Mouse (Mus musculus) lung, postnatal 0 days (tissue): ENCODE data around the gene Tmem210. TPM values are rescaled to one million over a fixed set of nuclear protein-coding genes. Genes with fewer than 3 reads are reported as not detected.
A peak's percentile ranks its signal among the peaks of the same experiment; 100 is the strongest.

Source experiments
- ATAC-seq: fragments of 200-750 bp; cut with Nextera tagmentation; 2 replicates; pipeline ENCODE4 v1.8.0; 2017; ENCODE audit warnings: moderate library complexity
- DNase-seq: peaks from one replicate; pipeline ENCODE4 v3.0.0-alpha.2; 2016; ENCODE audit warnings: low spot score
- H3K27ac ChIP-seq: fragments of 300-500 bp; sonication (generic); 2 replicates; pipeline ENCODE4 v1.5.1; 2014; ENCODE audit warnings: antibody characterized with exemption, mild to moderate bottlenecking, low read length, mixed read lengths
- H3K27me3 ChIP-seq: fragments of 300-500 bp; sonication (generic); replicated peaks from 2 replicates; pipeline ENCODE4 v1.6.1; 2014; ENCODE audit warnings: low read length, mixed read lengths; ENCODE audit not compliant: insufficient read depth
- H3K36me3 ChIP-seq: fragments of 300-500 bp; sonication (generic); 2 replicates; pipeline ENCODE4 v1.6.1; 2014; ENCODE audit warnings: low read length, mixed read lengths; ENCODE audit not compliant: insufficient read depth
- H3K4me1 ChIP-seq: fragments of 300-500 bp; sonication (generic); 2 replicates; pipeline ENCODE4 v1.6.1; 2014; ENCODE audit warnings: antibody characterized with exemption, low read depth, low read length, mixed read lengths; ENCODE audit not compliant: insufficient read depth
- H3K4me2 ChIP-seq: fragments of 300-500 bp; sonication (generic); replicated peaks from 2 replicates; pipeline ENCODE4 v1.6.1; 2014; ENCODE audit warnings: low read depth, mild to moderate bottlenecking, low read length, moderate library complexity, mixed read lengths
- H3K4me3 ChIP-seq: fragments of 300-500 bp; sonication (generic); 2 replicates; pipeline ENCODE4 v1.5.1; 2014; ENCODE audit warnings: low read depth, low read length
- H3K9ac ChIP-seq: fragments of 300-500 bp; sonication (generic); replicated peaks from 2 replicates; pipeline ENCODE4 v1.6.1; 2014; ENCODE audit warnings: low read depth, mild to moderate bottlenecking
- H3K9me3 ChIP-seq: fragments of 300-500 bp; sonication (generic); 2 replicates; pipeline ENCODE4 v1.6.1; 2016; ENCODE audit warnings: low read length, mixed read lengths
- CTCF ChIP-seq: IDR thresholded peaks from 2 replicates; pipeline ENCODE4 v1.5.1; 2016; ENCODE audit warnings: antibody characterized with exemption, mild to moderate bottlenecking
- EP300 ChIP-seq: IDR thresholded peaks from 2 replicates; pipeline ENCODE4 v1.6.1; 2016; ENCODE audit warnings: antibody characterized with exemption, mild to moderate bottlenecking, control low read depth
- WGBS: fragments of 180-500 bp; shearing (Covaris S2); extraction: QIAGEN DNeasy Blood & Tissue Kit; methylation state at CpG from one replicate; pipeline ENCODE4 v1.1.7; 2014; 5-methylcytosine and 5-hydroxymethylcytosine counted together
- polyA plus RNA-seq: library from polyadenylated mRNA; unstranded; fragments of >200 nt; fragmentation: Nextera tagmentation; extraction: Ambion mirVana; gene quantifications from 2 replicates; pipeline ENCODE4 v1.2.1, GENCODE M21; 2015

The Tmem210 gene
- polyA plus RNA-seq, 1 experiment from 2014 or later, result not detected

DNA sequence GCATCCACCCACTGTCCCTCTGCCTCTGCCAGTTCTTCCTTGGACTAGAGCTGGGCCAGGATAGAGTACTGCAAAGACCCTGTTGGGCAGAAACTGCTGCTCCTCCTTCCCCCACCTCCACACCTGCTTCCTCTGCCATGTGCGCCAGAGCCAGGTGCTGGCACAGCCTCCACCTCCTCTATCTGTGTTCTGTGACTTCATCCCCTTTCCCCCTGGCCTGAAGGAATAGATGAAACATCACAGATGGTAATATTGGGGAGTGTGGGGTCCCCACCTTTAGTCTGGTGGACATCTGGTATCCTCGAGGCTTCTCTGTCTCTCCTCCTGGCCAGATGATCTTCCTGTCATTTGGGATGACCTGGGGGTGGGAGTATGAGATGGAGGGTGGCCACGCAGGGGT lies 15.5 kb downstream of the Tmem210 start:
- WGBS, result 79% methylated on average over 3 of the region's 3 CpGs

DNA sequence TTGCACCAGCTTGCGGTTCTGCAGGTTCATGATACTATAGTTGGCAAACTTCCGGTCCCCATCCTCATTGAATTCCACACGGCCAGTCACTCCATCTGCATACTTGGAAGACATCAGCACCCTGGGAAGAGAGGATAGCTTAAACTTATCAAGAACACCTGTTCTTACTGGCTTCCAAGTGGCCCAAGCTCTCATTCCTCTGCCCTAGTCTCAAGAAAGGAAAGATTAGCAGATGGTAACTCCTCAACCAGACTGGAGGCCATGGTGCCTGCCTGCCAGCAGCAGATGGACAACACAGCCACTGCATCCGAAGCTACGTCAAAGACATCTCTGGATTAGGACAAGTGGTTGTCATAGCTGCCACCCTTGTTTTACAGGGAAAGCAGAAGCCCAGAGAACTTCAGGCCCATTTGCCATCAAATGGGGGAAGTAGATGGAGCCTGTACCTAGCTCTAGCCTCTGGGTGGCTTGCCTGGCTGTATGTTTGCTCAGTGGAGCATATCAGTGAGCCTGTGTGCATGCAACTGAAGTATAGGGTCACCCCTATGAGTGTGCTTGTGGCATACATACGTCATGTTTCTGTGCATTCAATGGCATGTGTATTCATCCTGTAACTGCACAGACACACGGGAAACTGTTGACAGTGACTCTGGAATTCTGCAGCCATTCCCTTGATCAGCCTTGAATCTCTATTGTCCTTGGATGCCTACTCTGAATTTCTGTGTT lies 16.1 kb downstream of the Tmem210 start:
- no peak overlapping the region for H3K27ac ChIP-seq
- no peak overlapping the region for H3K9ac ChIP-seq
- no peaks in the 10 kb centered on the region for H3K36me3 ChIP-seq
- ATAC-seq (no peak), DNase-seq (no peak)
- H3K4me2 ChIP-seq, result no peak overlapping the region
- H3K4me1 ChIP-seq, result no peaks in the 10 kb centered on the region
- WGBS, result 65% methylated on average over 7 of the region's 7 CpGs
- no peak overlapping the region for H3K4me3 ChIP-seq
- H3K9me3 ChIP-seq, result no peaks in the 10 kb centered on the region
- TF ChIP-seq CTCF, result no peak
- TF ChIP-seq EP300, result no peak
- H3K27me3 ChIP-seq, result peaks cover 9% of the 10 kb centered on the region; the same call in 1 of the 2 replicates

More for the DNA sequence above, 15.5 kb downstream of the Tmem210 start:
- Histone ChIP-seq H3K36me3 (no peaks in the 10 kb centered on the region), H3K4me1 (no peaks in the 10 kb centered on the region), H3K27ac (no peak overlapping the region), H3K4me3 (no peak overlapping the region), H3K4me2 (no peak overlapping the region), H3K27me3 (peaks cover 9% of the 10 kb centered on the region; the same call in 1 of the 2 replicates), H3K9me3 (no peaks in the 10 kb centered on the region), H3K9ac (no peak overlapping the region)
- no peak for ATAC-seq
- no peak for TF ChIP-seq CTCF
- TF ChIP-seq EP300, result no peak
- no peak for DNase-seq

DNA sequence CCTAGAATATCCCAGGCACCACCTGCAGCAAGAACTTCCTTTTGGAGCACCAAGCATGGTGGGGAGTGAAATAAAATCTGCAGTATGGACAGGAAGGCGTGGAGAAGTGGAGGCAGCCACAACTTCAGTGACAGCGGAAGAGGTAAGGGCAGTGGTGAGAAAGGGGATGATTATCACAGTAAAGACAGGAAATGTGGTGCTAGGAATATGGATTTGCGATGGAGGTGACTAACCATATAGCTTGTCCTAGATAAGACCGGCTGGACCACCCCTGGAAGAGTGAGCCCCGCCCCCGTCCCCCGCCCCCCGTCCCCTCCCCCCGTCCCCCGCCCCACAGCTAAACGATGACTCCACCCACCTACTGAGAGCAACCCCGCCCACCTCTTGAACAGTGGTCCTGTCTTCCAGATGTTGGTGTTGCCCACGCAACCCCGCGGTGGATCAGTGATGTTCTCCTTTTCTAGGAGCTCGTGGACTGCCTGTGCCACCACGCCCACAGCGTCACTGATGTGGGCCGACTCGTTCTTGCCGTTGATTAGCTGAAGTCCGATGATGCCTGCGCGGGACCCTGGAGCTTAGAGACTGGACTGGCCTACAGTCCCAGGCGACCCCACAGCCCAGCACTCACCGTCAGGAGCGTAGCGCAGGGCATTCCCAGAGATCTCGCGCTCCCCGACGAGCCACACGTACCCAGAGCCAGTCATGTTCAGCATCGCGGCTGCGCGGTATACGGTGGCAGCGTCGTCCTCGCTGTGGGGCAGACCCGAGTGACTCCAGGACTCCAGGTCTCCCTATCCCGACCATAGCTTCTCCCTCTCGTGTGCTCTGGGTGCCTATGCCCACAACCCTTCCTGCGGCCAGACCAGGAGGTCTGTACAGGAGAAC lies 17.0 kb downstream of the Tmem210 start:
- Histone ChIP-seq H3K9me3 (no peaks in the 10 kb centered on the region), H3K9ac (no peak overlapping the region), H3K4me1 (no peaks in the 10 kb centered on the region), H3K4me3 (peak overlapping the region; percentile 34; the same call in 1 of the 2 replicates), H3K27ac (no peak overlapping the region), H3K4me2 (peak overlapping the region; percentile 60), H3K36me3 (no peaks in the 10 kb centered on the region), H3K27me3 (peaks cover 9% of the 10 kb centered on the region; the same call in 1 of the 2 replicates)
- TF ChIP-seq CTCF, result no peak
- TF ChIP-seq EP300, result no peak
- no peak for DNase-seq
- WGBS, result 2% methylated on average over 43 of the region's 45 CpGs
- ATAC-seq, result peak; percentile 14

DNA sequence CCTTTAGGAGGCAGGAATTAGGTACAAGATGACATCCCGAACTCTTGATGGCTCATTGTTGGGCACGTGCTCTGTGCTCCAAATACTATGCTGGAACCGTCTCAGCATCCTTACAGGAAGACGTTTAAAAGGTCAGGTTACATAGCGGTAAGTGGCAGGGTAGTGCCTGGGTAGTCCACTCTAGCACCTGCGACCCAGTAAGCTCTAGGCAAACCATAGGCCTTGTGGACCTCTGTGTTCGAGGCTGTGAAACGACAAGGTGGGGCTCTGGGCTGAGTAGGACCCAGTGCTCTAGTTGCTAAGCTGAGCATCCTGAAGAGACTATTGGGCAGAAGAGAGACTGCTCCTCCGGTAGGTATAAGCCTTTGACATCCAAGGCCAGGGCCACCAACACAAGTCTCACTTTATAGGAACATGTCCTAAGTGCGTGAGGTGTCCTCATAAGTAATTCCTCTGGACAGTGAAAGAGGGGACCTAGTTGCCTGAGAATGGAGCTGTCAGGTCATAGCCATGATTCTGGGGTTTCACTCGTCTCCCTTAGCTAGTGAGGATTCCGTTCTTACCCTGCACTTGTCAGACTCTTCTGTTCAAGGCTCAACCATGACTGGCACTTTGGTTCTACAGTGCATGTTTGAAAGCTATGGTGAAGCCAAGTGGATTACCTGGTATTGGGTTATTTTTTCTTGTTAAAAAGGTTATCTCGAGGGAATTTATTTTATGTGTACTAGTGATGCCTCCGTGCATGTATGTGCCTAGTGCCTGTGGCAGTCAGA lies 17.8 kb downstream of the Tmem210 start:
- TF ChIP-seq CTCF, result no peak
- no peak for TF ChIP-seq EP300
- no peak for ATAC-seq
- Histone ChIP-seq H3K4me1 (no peaks in the 10 kb centered on the region), H3K27ac (no peak overlapping the region), H3K27me3 (peaks cover 15% of the 10 kb centered on the region; the same call in 1 of the 2 replicates), H3K4me3 (no peak overlapping the region), H3K9ac (no peak overlapping the region), H3K36me3 (no peaks in the 10 kb centered on the region), H3K4me2 (0 out of 2 replicates have a peak overlapping the region, but pooled peaks have one; percentile 60), H3K9me3 (no peaks in the 10 kb centered on the region)
- no peak for DNase-seq
- 49% methylated on average over 14 of the region's 14 CpGs for WGBS

DNA sequence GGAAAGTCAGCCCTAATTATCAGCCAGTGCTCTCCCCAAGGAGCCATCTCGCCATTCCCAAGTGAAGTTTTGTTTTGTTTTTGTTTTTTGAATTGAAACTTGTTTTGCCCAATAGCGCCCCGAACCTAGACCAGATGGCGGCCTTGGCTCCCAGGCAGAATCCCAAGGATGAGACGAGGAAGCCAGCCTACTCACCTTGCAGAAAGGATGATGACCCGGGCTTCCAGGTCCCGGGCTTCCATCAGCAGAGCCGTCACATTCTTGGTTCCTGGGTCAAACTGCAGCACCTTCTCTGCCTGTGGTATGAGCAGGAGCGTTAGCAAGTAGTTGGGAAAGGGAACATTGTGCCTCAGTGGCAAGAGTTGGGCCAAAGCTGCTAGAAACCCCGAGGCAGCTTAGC lies 22.2 kb downstream of the Tmem210 start:
- Histone ChIP-seq H3K36me3 (no peaks in the 10 kb centered on the region), H3K27ac (no peak overlapping the region), H3K9ac (no peak overlapping the region), H3K4me2 (no peak overlapping the region), H3K9me3 (no peaks in the 10 kb centered on the region), H3K27me3 (peaks cover 18% of the 10 kb centered on the region), H3K4me3 (no peak overlapping the region), H3K4me1 (no peaks in the 10 kb centered on the region)
- 50% methylated on average over 10 of the region's 10 CpGs for WGBS
- DNase-seq (no peak), ATAC-seq (no peak)
- TF ChIP-seq EP300, result no peak

DNA sequence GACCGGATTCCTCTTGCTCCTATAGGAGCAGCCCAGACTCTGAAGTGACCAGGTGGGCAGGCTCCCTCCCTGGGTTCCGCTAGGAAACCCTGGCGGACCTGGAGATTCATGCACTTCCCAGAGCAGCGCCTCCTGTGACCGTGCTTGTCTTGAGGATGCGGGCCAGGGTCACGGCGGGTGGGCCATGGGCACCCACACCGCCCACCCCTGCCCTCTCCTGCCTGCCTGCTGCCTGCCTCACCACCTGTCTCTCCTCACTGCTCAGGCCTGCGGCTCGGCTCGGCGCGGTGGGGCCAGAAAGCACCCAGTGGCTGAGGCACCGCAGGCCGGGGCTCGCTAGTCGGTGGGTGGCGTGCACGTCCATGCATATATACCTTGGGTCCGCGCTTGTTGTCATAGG lies 23.0 kb downstream of the Tmem210 start:
- Histone ChIP-seq H3K4me1 (no peaks in the 10 kb centered on the region), H3K27ac (no peak overlapping the region), H3K9ac (no peak overlapping the region), H3K4me3 (no peak overlapping the region), H3K36me3 (no peaks in the 10 kb centered on the region), H3K27me3 (peaks cover 12% of the 10 kb centered on the region), H3K9me3 (no peaks in the 10 kb centered on the region), H3K4me2 (no peak overlapping the region)
- 3% methylated on average over 22 of the region's 22 CpGs for WGBS
- DNase-seq, result no peak
- TF ChIP-seq EP300 (no peak), CTCF (no peak)
- no peak for ATAC-seq
